Mouse (Mus musculus) midbrain, embryonic 13.5 days (tissue): Measurements from ENCODE around the gene Mybpc3. TPM values are rescaled to one million over a fixed set of nuclear protein-coding genes. Genes with fewer than 3 reads are reported as not detected.

ENCODE experiments used
- ATAC-seq: fragments of 200-750 bp; cut with Nextera tagmentation; 2 replicates; pipeline ENCODE4 v1.8.0; 2017; ENCODE audit warnings: mild to moderate bottlenecking, moderate TSS enrichment, moderate library complexity
- H3K27ac ChIP-seq: fragments of 300-500 bp; sonication (generic); 2 replicates; pipeline ENCODE4 v1.5.1; 2015; ENCODE audit warnings: inconsistent platforms, mild to moderate bottlenecking, moderate library complexity
- H3K27me3 ChIP-seq: fragments of 300-500 bp; sonication (generic); 2 replicates; pipeline ENCODE4 v1.6.1; 2015; ENCODE audit warnings: mild to moderate bottlenecking, inconsistent platforms
- H3K36me3 ChIP-seq: fragments of 300-500 bp; sonication (generic); 2 replicates; pipeline ENCODE4 v1.6.1; 2015; ENCODE audit warnings: mild to moderate bottlenecking, inconsistent platforms
- H3K4me1 ChIP-seq: fragments of 300-500 bp; sonication (generic); replicated peaks from 2 replicates; pipeline ENCODE4 v1.6.1; 2015; ENCODE audit warnings: inconsistent platforms
- H3K4me2 ChIP-seq: fragments of 300-500 bp; sonication (generic); replicated peaks from 2 replicates; pipeline ENCODE4 v1.6.1; 2015; ENCODE audit warnings: moderate library complexity, mild to moderate bottlenecking, inconsistent platforms
- H3K4me3 ChIP-seq: fragments of 300-500 bp; sonication (generic); replicated peaks from 2 replicates; pipeline ENCODE4 v1.5.1; 2015; ENCODE audit warnings: mild to moderate bottlenecking, inconsistent platforms
- H3K9ac ChIP-seq: fragments of 300-500 bp; sonication (generic); replicated peaks from 2 replicates; pipeline ENCODE4 v1.6.1; 2015; ENCODE audit warnings: mild to moderate bottlenecking, inconsistent platforms
- H3K9me3 ChIP-seq: fragments of 300-500 bp; sonication (generic); 2 replicates; pipeline ENCODE4 v1.6.1; 2016; ENCODE audit warnings: mild to moderate bottlenecking, inconsistent platforms
- WGBS: fragments of 180-500 bp; shearing (Covaris S2); methylation state at CpG from one replicate; pipeline ENCODE4 v1.1.7; 2015; 5-methylcytosine and 5-hydroxymethylcytosine counted together
- polyA plus RNA-seq: library from polyadenylated mRNA; unstranded; fragments of >200 nt; fragmentation: Nextera tagmentation; extraction: Ambion mirVana; gene quantifications from 2 replicates; pipeline ENCODE4 v1.2.1, GENCODE M21; 2015

Gene Mybpc3
- polyA plus RNA-seq, 1 experiment from 2014 or later: not detected

- Histone ChIP-seq H3K36me3 (no peaks in the 10 kb centered on the region), H3K4me1 (peaks cover 10% of the 10 kb centered on the region), H3K9ac (no peak overlapping the region), H3K27me3 (0 out of 2 replicates have a peak, but pooled peaks cover 5% of the 10 kb centered on the region), H3K27ac (no peak overlapping the region), H3K4me3 (no peak overlapping the region), H3K4me2 (no peak overlapping the region), H3K9me3 (no peaks in the 10 kb centered on the region)
- ATAC-seq: no peak
- 78% methylated on average over 6 of the region's 6 CpGs for WGBS
These were observed 4.1 kb upstream of the Mybpc3 start for GRCm38 (mm10) chr2:91113852-91114251.

DNA sequence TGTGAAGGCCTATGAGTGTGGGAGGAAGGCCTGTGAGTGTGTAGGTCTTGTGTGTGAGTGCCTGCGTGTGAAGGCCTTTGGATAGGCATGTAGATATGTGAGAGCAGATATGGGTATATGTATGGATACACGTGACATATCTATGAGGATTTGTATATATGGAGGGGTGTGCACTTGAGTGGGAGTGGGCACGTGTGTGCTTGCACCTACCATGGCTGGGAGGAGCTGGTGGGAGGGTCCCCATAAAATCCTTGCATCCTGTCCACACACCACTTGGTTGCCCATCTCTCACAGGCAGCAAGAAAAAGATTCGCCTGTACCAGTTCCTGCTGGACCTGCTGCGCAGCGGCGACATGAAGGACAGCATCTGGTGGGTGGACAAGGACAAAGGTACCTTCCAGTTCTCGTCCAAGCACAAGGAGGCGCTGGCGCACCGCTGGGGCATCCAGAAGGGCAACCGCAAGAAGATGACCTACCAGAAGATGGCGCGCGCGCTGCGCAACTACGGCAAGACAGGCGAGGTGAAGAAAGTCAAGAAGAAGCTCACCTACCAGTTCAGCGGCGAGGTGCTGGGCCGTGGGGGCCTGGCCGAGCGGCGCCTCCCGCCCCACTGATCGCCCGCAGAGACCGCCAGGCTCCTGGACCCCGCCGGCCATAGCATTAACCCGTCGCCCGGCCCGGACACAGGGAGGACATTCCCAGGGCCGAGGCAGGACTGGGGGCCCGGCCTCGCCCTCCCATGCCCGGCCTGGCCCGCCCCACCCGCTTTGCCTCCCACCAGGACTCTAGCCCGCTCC is 3.0 kb upstream of the Mybpc3 start:
- Histone ChIP-seq H3K27ac (no peak overlapping the region), H3K9me3 (no peaks in the 10 kb centered on the region), H3K4me3 (peak overlapping the region; percentile 37), H3K4me1 (peaks cover 10% of the 10 kb centered on the region), H3K4me2 (peak overlapping the region; percentile 67), H3K9ac (peak overlapping the region; percentile 61), H3K27me3 (0 out of 2 replicates have a peak, but pooled peaks cover 5% of the 10 kb centered on the region), H3K36me3 (no peaks in the 10 kb centered on the region)
- ATAC-seq: peak; percentile 75
- WGBS: 7% methylated on average over 42 of the region's 42 CpGs

DNA sequence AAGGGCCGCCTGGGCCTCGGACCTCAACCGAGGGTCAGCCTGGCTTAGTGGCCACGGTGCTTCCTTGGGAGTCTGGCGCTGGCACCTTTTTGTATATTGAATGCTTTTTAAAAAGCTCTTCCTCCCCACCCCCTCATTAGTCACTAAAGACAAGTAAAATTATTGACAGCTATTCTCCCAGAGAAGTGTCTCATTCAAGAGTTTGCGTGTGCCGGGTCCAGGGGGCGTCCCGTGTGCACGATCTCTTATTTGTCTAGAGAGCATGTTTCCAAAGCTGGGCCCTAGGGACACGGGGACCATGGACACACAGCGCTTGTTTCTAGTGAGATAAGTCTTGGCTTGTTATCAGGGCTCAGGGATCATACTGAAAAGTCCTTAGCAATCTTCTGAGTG is 2.4 kb upstream of the Mybpc3 start:
- no peaks in the 10 kb centered on the region for H3K9me3 ChIP-seq
- no peak overlapping the region for H3K27ac ChIP-seq
- H3K4me1 ChIP-seq: peaks cover 10% of the 10 kb centered on the region
- H3K27me3 ChIP-seq: 0 out of 2 replicates have a peak, but pooled peaks cover 5% of the 10 kb centered on the region
- H3K36me3 ChIP-seq: no peaks in the 10 kb centered on the region
- 40% methylated on average over 12 of the region's 12 CpGs for WGBS
- peak overlapping the region; percentile 67 for H3K4me2 ChIP-seq
- peak overlapping the region; percentile 61 for H3K9ac ChIP-seq
- peak overlapping the region; percentile 37 for H3K4me3 ChIP-seq
- ATAC-seq: no peak

DNA sequence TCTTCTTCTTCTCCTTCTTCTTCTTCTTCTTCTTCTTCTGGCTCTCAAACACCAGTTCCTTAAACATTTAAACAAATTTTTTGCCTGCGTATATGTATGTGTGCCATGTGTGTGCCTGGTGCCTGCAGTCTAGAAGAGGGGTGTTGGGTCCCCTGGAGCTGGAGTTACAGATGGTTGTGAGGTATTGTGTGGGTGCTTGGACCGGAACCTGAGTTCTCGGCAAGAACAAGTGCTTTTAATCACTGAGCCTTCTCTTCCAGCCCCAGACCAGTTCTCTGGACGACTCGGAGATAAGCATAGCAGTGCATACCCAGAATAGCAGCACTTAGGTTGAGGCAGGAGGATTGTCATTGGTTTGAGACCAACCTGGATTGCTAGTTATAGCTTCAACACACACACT is 1.1 kb upstream of the Mybpc3 start:
- no peaks in the 10 kb centered on the region for H3K9me3 ChIP-seq
- H3K27me3 ChIP-seq: 0 out of 2 replicates have a peak, but pooled peaks cover 5% of the 10 kb centered on the region
- no peak overlapping the region for H3K4me2 ChIP-seq
- 85% methylated on average over 5 of the region's 5 CpGs for WGBS
- no peak overlapping the region for H3K27ac ChIP-seq
- no peak overlapping the region for H3K9ac ChIP-seq
- no peak overlapping the region for H3K4me3 ChIP-seq
- H3K4me1 ChIP-seq: peaks cover 10% of the 10 kb centered on the region
- no peaks in the 10 kb centered on the region for H3K36me3 ChIP-seq
- no peak for ATAC-seq

DNA sequence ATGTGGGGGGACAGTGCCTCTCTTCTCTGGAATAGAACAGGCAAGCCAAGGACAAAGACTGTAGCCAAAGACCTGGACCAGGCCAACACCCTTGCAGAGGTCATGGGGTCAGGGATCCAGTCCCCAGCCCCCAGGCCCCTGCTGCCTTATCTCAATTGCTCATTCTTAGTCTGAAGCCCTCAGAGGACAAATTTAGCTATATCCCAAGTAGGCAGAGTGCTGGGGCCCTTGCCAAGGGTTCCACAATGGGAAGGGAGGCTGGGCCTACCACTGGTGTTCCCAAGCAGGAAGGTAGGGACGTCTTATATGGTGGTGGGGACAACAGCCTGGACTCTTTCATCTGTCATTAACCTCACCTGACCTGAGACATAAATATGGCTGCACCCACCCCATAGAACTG is 703 bp downstream of the Mybpc3 start:
- Histone ChIP-seq H3K9me3 (no peaks in the 10 kb centered on the region), H3K27ac (no peak overlapping the region), H3K27me3 (peaks cover 5% of the 10 kb centered on the region; the same call in 1 of the 2 replicates), H3K4me3 (no peak overlapping the region), H3K4me2 (no peak overlapping the region), H3K36me3 (no peaks in the 10 kb centered on the region), H3K9ac (no peak overlapping the region), H3K4me1 (peaks cover 10% of the 10 kb centered on the region)
- ATAC-seq: no peak
- 77% methylated on average over 1 of the region's 1 CpGs for WGBS

DNA sequence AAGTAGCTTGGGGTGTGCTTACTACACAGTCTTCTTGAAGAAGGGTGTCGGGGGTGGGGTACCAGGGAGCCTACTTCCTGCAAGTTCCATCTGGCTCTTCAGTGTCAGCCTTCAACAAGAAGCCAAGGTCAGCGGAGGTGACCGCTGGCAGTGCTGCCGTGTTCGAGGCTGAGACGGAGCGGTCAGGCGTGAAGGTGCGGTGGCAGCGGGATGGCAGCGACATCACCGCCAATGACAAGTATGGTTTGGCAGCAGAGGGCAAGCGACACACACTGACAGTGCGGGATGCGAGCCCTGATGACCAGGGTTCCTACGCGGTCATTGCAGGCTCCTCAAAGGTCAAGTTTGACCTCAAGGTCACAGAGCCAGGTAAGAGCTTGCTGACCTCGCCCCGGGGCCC is 1.1 kb downstream of the Mybpc3 start:
- WGBS: 91% methylated on average over 19 of the region's 19 CpGs
- ATAC-seq: no peak
- Histone ChIP-seq H3K4me2 (no peak overlapping the region), H3K9me3 (no peaks in the 10 kb centered on the region), H3K9ac (no peak overlapping the region), H3K4me1 (peaks cover 10% of the 10 kb centered on the region), H3K27ac (no peak overlapping the region), H3K4me3 (no peak overlapping the region), H3K27me3 (peaks cover 5% of the 10 kb centered on the region; the same call in 1 of the 2 replicates), H3K36me3 (no peaks in the 10 kb centered on the region)

DNA sequence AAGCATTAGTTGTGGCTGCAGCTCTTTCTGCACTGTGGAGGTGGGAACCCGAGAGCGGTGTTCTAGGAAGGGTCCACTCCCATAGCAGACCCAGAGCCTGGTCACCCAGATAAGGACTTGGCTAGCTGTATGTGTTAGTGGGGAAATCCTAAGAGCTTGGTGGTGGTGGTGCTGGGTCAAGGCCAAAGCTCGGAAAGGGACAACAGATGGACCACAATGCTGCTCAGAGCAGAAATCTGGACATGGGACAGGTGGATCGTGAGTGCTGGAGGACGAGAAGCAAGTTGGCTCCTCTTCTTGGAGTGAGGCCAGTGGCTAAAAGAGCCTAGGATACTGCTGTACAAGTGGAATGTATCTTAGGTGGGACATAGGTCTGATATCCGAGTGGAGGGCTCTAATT is 1.6 kb downstream of the Mybpc3 start:
- no peaks in the 10 kb centered on the region for H3K9me3 ChIP-seq
- 90% methylated on average over 6 of the region's 6 CpGs for WGBS
- no peak for ATAC-seq
- H3K4me2 ChIP-seq: no peak overlapping the region
- peaks cover 5% of the 10 kb centered on the region; the same call in 1 of the 2 replicates for H3K27me3 ChIP-seq
- H3K27ac ChIP-seq: no peak overlapping the region
- no peak overlapping the region for H3K4me3 ChIP-seq
- peaks cover 10% of the 10 kb centered on the region for H3K4me1 ChIP-seq
- H3K36me3 ChIP-seq: no peaks in the 10 kb centered on the region
- H3K9ac ChIP-seq: no peak overlapping the region

DNA sequence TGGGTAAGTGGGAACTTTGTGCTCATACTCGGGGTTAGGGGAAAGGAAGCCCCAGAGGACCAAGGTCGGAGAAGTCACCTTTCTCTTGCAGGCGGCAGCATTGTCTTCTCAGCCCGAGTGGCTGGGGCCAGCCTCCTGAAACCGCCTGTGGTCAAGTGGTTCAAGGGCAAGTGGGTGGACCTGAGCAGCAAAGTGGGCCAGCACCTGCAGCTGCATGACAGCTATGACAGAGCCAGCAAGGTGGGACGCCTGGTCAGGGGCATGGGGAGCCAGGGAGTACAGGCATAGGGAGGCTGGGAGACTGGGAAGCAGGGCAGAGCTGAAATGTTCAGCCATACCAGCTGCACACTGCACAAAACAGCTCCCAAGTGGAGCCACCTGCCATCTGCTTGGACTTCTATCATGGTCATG is 2.3 kb downstream of the Mybpc3 start:
- no peak overlapping the region for H3K27ac ChIP-seq

GRCm38 (mm10) chr2:91121011-91121410 is 3.1 kb downstream of the Mybpc3 start:
- Histone ChIP-seq H3K4me3 (no peak overlapping the region), H3K36me3 (no peaks in the 10 kb centered on the region), H3K9ac (no peak overlapping the region), H3K27me3 (no peaks in the 10 kb centered on the region; the same call in 1 of the 2 replicates), H3K4me2 (no peak overlapping the region), H3K27ac (no peak overlapping the region), H3K9me3 (no peaks in the 10 kb centered on the region), H3K4me1 (no peaks in the 10 kb centered on the region)
- no peak for ATAC-seq
- WGBS: 88% methylated on average over 6 of the region's 6 CpGs

More for the DNA sequence above, 2.3 kb downstream of the Mybpc3 start:
- ATAC-seq: no peak
- no peaks in the 10 kb centered on the region for H3K36me3 ChIP-seq
- peaks cover 4% of the 10 kb centered on the region for H3K4me1 ChIP-seq
- no peaks in the 10 kb centered on the region for H3K9me3 ChIP-seq
- H3K27me3 ChIP-seq: peaks cover 4% of the 10 kb centered on the region; the same call in 1 of the 2 replicates
- no peak overlapping the region for H3K4me2 ChIP-seq
- H3K4me3 ChIP-seq: no peak overlapping the region
- WGBS: 66% methylated on average over 6 of the region's 6 CpGs
- H3K9ac ChIP-seq: no peak overlapping the region

GRCm38 (mm10) chr2:91121497-91121896 is 3.6 kb downstream of the Mybpc3 start:
- ATAC-seq: no peak
- Histone ChIP-seq H3K27me3 (no peaks in the 10 kb centered on the region; the same call in 1 of the 2 replicates), H3K36me3 (no peaks in the 10 kb centered on the region), H3K4me1 (no peaks in the 10 kb centered on the region), H3K4me2 (no peak overlapping the region), H3K9ac (no peak overlapping the region), H3K9me3 (no peaks in the 10 kb centered on the region), H3K4me3 (no peak overlapping the region), H3K27ac (no peak overlapping the region)
- 70% methylated on average over 8 of the region's 8 CpGs for WGBS

- H3K27me3 ChIP-seq: no peaks in the 10 kb centered on the region; the same call in 1 of the 2 replicates
- H3K9ac ChIP-seq: no peak overlapping the region
- H3K4me2 ChIP-seq: no peak overlapping the region
- no peaks in the 10 kb centered on the region for H3K4me1 ChIP-seq
- H3K27ac ChIP-seq: no peak overlapping the region
- no peak for ATAC-seq
- no peaks in the 10 kb centered on the region for H3K36me3 ChIP-seq
- H3K9me3 ChIP-seq: no peaks in the 10 kb centered on the region
- no peak overlapping the region for H3K4me3 ChIP-seq
- whole genome bisulfite sequencing: 82% methylated on average over 6 of the region's 6 CpGs
These were observed 5.6 kb downstream of the Mybpc3 start for GRCm38 (mm10) chr2:91123521-91123920.

GRCm38 (mm10) chr2:91125101-91125500 is 7.2 kb downstream of the Mybpc3 start:
- Histone ChIP-seq H3K27me3 (no peaks in the 10 kb centered on the region; the same call in 1 of the 2 replicates), H3K9me3 (no peaks in the 10 kb centered on the region), H3K27ac (no peak overlapping the region), H3K36me3 (no peaks in the 10 kb centered on the region), H3K4me1 (no peaks in the 10 kb centered on the region), H3K4me2 (no peak overlapping the region), H3K4me3 (no peak overlapping the region), H3K9ac (no peak overlapping the region)
- WGBS: 89% methylated on average over 10 of the region's 10 CpGs
- ATAC-seq: no peak
